Mouse (Mus musculus): ENCODE results near the gene Mrtfb.

Gene Mrtfb

DNA sequence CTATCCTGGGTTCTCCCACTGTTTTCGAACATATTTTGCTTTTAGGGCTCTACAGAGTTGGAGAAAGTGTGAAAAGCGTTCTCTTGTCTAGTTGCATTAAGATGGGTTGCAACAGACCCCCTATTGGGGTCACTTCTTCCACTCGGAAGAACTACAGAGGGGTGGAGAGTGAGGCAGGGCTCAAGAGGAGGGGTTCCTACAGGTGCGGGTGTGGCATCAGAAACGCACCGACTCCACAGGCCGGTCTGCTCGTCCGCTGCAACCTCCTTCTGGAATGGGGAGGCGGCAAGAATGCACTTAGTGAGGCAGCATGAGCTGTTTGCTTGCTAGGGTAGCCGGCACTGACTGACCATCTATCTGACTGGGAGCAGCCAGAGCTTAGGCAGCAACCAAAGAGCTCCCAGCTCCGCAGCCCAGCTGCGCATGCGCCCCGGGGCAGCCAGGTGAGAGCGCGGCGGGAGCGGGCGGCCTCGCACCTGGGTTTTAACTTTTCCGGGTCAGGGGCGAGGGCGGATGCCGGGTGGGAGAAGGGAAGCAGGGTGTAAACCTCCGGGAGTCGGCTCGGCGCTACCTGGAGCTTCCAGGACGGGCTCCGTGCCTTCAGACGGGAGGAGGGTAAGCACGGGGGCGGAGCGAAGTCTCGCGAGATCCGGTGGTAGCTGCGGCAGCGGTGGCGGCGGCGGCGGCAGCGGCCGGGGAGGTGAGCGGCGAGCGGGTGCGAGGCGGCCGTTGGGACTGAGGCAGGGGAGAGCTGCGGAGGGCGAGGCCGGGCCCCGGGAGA, at the start of gene Mrtfb:
Gene Mrtfb, plus strand, starts transcription at position 627 of the 781 bp plus-strand sequence.
- DNase-seq = peak; percentile 95

DNA sequence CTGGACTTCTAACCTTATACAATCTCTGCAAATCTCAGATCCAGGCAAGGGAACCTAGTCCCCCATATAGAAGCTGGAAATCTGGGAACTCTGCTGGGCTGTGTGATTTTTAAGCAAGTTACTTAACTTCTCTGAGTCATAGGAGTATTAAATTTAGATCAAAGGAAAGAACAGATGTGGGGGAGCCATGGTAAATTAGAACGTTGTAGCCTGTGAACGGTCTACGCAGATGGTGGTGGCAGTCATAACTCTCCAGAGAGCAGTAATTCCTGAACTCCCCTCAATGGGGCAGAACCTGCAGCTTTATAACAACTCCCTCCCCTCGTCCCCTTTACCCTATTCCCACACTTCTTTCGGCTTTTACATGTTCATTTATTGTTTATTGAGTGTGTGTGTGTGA, 48.6 kb upstream of the Mrtfb start:
- no peak for DNase-seq

DNA sequence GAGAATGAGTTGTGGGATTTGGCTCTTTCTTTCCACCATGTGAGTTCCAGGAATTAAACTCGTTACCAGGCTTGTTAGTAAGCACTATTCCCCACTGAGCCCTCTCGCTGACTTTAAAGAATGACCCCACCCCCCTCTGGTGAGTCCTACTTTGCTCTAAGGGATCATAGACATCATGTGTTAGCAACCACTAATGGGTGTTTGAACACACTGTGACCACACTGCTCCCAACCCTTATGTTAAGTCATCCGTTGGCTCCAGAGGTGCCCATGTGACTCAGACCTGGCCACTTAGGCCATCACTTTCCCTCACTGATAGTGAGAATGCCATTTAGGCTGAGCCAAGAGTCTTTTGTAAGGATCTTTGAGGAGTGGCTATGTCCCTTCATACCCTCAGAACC, 48.2 kb upstream of the Mrtfb start:
- no peak for DNase-seq

DNA sequence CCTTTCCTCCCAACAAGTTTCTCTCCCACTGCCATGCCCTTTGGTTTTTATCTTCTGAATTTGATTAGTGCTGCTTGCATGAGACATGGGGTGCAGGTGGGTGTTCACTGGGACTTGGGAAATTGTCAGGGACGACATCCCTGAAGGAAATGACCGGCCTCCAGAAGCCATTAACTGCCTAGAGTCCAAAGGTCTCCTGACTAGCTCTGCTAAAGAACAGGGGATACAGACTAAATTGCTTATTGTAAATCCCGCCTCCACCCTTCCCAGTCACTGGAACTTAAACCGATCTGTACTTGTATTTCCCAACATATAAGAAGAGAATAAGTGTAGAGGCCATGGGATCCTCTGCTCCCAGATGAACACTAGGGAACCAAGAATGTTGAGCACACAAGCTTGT, 43.5 kb upstream of the Mrtfb start:
- no peak for DNase-seq

DNA sequence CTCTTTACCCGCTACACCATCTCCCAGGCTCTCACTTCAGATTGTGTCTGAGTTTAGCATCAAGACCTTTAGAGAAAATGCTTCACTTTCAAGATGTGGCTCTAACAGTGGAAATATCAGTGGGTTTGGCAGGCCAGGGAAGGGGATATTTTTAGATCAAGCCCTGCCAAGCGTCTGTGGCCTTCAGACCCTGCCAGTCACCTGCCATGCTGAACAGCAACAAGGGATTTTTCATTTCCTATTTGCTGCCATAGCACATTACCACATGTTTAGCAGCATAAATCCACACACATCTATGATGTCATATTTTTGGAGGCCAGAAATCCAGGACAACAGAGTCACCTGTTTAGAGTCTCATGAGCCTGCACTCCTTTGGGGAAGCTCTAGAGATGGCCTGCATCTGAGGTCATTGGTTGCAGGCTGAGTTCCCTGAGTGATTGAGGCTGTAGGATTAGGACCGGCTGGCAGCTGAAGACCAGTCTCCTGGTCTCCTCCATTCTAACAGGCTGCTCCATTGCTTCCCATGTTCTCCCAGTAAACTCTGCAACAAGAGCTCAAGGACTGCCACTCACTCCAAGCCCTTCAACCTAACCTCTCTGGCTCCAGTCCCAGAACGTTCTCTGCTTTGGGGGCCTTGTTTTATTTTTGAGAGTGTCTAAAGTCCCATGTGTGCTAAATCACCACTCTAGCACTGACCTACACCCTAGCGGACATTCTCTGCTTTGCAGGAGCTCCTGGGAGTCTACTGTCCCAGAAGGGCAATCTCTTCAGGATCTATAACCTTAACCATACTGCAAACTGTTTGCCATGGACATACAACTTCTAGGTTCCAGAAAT, 39.9 kb upstream of the Mrtfb start:
- DNase-seq = peak in 1 of 2 experiments; percentile 12

DNA sequence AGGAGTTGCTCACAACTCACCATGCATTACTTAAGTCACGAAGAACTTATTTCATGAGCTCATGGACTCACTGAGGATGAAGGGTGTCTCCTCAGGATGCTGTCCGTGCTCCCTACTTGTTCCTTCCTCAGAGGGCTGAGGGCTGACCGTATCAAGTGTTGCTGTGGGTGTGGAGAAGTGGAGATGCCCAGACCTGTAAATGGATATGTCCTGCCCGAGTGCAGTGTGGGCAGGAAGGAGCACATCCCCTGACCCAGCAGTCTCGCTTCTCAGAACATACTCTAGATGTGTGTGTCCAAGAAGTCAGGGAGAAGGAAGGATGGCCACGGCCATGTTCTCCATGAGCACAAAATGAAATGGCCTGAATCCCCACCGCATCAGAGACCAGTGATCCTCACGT, 38.3 kb upstream of the Mrtfb start:
- DNase-seq = no peak

DNA sequence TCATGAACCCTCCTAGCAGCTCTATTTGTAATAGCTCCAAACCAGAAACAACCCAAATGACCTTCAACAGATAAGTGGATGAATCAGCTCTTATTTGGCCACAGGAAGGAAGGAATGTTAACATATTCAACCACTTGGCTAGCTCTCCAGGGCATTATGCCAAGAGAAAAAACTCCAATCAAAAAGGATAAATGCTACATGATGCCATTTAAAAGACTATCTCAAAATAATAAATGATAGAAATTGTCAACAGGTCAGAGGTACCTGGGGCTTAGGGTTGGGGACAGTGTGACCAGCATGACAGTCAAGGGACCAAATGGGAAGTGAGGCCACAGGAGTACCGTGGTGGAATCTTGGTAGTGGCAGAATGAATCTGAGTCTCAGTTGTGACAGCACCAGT, 34.8 kb upstream of the Mrtfb start:
- no peak for DNase-seq

DNA sequence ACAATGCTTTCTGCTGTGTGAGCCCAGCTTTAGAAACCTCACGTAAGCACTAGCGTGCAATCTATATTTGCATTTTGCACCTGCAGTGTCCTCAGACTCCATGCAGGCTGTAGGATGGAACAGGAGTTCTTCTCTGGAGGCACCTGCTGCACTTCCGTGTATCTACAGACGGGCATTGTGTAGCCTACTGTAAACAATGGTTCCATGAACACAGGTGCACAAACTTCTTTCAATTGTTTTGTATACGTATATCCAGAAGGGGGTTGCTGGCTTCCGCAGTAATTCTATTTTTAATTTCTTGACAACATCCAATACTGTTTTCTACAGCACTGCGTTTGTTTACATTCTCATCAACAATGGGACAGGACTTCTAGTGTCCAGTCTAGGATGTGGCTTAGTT, 24.2 kb upstream of the Mrtfb start:
- no peak for DNase-seq

DNA sequence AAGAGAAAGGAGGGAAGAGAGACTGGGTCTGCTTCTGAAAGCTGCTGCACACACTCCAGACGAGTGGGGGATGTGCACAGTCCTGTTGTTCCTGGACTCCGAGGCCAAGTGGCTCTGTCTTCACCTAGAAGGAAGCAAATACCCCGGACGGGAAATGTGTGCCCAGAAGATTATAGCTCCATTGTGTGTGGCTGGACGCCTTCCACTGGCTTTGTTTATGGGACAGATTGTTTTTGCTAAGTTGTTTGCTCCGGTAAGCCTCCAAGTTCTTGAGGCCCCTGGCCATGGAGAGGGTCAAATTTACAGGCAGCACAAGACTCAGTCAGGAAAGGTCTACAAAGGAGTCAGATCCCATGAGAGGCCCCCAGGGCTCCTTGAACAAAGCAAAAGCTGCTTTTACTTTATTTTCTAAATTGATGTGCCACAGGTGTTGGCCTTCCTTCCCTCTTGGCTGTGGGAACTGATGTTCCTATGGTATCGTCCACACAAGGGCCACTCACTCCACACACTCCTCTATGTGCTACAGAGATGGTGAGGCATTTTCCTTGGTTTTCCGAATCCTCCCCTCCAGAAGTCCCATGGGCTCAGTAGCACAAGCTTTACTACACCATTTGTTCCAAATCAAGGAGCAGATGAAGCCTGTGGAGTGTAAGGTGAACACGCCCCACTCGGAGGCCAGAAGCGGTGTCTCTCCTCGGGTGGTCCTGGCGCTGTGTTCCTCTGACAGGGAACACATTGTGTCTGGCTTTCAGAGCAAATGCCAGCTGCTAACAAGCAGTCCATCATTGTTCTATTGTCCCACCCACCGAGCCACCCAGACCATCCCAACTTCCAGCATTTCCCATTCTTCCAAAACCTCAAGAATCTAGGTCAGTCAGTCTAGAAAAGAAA, 23.1 kb upstream of the Mrtfb start:
- DNase-seq = no peak

DNA sequence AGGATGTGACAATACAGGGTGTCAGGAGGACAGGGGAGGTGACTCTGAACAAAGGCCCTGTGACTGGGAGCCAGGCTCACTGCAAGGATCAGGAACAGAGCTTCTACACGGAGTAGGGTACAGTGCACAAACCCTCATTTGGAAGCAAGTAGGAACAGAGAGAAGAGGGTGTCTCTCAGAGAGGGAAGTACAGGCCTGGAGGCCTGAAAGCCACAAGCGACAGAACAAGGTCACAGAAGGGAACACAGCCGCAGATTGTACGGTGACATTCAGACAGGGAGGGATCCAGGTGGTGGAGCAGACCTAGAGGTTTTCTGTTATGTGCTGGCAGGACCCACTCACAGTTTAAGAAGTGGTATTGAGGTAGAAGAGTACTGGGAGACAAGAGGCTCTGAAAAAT, 17.2 kb upstream of the Mrtfb start:
- no peak for DNase-seq

DNA sequence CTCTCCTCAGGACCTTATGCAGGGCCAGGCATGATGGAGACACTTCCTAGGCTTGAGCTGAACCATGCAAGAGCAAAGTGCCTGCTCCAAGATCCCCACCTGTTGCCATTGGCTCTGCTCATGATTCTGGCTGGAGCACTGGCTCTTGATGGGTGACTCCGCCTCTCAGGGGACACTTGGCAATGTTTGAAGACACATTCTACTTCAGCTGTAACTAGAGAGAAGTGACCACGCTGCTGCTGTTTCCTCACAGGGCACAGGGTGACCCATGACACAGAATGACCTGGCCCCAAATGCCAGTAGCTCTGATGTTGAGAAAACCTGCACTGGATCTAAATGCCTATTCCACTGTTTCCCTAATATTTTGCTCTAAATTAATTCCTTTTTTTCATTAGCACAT, 16.7 kb upstream of the Mrtfb start:
- no peak for DNase-seq

DNA sequence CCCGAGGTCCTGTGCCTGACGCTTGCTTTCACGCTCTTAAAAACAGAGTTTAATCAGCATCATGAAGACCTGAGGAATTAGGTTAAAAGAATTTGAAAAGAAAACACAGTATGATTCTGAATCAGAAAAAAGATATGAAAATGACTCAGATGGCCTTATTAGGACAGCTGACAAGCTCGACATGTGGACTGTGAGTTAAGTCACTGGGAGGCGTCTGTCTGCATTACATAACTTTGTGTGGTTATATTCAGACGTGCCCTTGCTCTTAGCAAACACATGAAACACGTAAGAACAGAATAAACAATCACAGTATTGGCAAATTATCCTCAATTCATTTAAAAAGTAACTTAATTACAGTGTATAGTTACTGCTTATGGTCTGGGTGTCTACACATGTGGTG, 16.0 kb upstream of the Mrtfb start:
- no peak for DNase-seq

DNA sequence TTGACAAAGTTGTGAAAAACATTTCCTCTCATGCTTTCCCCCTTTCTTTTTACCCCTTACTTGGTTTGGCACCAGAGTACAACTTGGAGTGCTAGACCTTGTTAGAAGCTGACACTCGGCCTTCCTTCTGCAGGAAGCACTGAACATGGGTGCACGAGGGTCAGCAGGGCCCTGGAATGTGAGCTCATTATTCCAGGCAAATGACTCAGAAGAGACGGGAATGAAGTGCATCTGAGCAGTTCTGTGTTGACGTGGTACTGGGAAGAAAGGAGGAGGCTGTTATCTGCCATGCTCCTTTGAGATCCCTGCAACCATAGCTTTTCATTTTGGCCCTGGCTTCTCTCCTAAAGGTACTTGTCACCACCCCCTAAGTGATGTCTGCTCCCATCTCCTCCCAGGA, 10.6 kb upstream of the Mrtfb start:
- DNase-seq = no peak

DNA sequence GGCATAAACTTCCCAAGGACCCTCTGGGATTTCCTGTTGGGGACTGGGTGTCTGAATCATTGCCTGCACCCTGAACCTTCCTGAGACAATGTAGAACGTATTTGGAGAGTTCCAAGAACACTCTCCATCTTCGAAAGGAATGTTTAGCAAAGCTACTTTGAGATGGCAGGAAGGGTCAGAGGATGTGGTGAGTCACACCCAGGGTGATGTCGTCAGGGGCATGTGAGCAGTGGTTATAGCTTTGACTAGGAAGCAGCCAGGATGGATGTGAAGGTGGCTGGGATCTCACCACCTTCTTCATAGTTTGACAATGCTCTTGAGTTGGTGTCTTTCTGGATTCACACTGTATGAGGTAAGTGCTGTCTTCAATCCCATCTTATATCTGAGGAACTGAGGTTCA, 9.4 kb upstream of the Mrtfb start:
- DNase-seq = no peak

DNA sequence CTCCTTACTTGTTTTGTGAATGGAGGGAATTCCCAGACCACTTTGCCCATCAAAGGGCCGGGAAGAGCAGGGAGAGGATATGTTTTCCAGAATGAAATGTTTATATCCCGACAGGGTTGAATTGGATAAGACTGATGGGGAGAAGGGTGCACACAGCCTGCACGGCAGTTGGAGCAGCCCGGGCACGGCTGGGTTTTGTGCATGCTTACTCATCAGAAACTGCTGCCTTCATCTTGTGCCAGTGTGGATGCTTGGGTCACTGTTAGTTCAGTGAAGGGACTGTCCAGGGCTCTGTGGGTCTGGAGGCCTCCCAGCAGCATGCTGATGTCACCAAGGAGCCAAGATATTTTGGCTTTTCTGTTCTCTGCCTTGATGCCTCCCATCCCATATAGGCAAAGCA, 6.2 kb upstream of the Mrtfb start:
- no peak for DNase-seq

DNA sequence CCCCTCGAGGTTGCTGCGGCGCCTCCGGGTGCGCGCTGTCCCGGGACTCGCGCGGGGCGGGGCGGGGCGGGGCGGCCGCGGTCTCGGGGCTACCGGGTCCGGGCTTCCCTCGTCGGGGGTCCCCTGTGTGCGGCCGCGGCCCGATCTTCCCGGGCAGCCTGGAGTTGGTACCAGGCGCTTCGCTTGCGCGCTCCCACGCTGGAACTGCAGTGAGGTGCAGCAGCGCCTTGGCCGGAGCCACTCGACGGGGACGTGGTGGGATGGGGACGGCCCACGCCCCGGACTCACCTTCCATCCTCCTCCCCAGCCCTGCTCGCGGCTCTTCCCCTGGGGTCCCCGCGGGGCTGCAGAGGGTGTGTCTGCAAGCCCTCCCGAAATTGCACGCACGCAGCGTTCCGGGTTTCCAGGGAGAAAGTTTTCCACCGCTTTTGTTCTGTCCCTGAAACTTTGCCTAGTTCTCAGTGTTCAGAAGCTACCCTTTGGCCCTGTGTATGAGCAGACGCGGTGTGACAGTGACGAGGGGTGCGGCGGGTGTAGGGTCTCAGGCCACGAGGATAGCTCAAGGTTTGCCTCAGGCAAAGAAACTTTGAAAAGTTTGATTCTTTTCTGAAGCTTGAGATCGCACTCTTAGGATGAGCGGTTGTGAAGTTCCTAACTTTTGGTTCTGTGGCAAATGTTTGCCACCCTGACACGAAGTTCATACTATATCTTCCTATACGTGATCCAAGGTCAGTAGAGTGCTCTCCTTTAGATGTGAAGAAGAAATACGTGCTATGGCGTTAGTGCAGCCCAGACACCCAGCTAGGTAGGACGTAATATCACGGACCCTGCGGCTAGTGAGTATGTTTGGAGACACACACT, 616 bp downstream of the Mrtfb start:
- DNase-seq = no peak

DNA sequence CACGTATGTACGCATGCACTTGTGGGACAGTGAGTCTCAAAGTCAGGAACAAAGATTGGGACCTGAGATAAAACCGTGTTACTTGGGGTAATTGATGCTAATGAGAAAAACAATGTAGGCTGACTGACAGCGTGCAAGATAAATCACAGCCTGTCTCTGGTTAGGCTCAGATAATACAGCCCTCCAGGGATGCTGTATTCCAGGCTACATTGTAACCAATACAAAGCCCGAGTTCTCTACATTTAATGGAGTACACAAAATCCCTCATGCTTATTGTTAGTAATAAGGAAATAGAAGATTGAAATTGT, 1.2 kb downstream of the Mrtfb start:
- no peak for DNase-seq

DNA sequence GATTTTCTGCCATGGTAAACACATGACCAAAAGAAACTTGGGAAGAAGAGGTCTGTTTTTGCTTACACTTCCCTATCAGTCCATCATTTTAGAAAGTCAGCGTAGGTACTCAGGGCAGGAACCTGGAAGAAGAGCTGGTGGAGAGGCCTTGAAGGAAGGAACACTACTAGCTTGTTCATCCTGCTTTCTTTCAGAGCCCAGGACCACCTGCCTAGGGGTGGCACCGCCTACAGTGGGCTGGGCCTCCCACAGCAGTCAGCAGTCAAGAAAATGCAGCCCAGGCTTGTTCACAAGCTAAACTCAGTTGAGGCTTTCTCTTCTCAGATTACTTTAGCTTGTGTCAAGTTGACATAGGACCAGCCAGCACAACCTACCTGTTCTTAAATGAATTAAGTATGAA, 2.7 kb downstream of the Mrtfb start:
- DNase-seq = no peak

DNA sequence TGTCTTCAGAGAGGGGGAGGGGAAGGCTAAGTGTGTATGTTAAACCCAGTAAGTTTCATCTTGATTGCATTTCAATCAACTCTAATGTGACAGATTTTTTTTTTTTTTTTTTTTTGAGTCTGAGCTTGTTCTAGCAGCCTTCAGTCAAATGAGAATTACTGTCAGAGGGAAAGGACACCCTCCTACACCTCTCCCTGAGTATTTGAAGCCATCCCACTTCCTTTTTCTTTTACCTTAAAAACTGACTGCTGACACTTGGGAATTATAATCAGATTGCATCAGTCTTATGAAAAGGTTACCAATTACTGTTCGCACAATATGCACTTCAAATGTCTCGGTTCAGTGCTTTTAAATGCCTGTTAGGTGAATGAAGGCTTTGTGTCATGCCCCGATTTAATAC, 10.0 kb downstream of the Mrtfb start:
- no peak for DNase-seq

DNA sequence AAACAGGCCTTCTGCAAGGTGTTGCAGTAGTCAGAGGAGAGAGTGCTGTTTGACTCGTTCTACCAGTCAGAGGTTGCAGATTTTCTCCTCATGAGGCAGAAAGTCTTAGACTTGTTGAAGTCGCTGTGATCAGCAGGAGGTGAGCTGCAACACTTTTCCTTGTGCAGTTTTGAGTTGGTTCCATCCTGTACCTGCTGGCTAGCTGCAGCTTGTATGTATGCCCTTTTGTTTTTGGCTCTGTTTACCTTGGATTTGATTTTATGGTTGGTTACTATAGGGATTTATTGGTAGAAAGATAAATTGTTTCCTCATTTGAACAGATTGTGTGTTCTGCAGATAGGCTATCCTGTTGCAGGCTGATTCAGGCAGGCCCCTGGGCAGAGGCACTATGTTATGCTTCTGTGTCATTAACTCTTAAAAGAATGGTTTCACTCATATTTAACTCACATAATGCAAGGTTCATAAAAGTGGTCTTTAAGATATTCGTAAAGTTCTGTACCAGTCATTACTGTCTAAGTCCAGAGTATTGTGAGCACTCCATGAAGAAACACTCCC, 11.1 kb downstream of the Mrtfb start:
- no peak for DNase-seq

DNA sequence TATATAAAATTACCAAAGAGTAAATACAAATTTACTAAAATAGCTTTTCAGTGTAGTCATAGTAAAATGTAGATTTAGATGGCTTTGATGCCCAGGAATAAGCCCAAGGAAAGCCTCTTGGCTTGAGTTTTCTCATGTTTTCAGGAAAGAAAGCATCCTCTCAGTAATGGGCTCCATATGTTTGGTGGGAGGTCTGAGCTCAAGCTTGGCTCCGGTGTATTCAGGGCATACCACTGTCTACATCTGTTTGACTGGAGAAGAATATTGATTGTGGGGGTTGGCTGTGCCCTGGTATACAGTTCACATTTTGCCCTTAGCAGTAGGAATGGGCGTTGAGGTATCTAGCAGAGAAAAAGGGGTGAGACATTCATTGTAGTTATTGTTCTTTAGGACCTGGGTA, 13.1 kb downstream of the Mrtfb start:
- DNase-seq = no peak

DNA sequence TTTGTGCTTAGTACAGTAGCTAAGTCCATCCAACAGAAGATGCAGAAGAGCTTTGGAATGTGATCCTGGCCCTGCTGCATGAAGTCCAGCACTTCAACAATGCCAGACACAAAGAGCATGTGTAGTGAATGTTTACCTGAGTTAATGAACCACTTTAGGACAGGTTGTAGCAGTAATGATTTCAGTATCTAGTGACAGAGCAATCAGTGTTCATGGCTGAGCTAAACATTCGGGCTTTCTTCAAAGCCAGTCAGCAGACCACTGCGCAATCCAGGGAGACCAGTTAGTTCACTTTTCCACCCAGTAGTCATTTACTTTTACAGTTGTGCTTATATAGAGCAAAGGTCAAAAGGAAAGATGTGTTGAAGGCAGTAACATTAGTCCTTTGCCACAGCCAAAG, 20.0 kb downstream of the Mrtfb start:
- no peak for DNase-seq

All from cerebellum, postnatal 25 days (tissue).